Mouse (Mus musculus): ENCODE measurements around the gene Mettl24.
"Not testable (repeated sequence)": the region's sequence is repeated elsewhere in the genome, so short reads cannot be mapped to it uniquely, and the experiment has no call there.

Mettl24 gene

DNA sequence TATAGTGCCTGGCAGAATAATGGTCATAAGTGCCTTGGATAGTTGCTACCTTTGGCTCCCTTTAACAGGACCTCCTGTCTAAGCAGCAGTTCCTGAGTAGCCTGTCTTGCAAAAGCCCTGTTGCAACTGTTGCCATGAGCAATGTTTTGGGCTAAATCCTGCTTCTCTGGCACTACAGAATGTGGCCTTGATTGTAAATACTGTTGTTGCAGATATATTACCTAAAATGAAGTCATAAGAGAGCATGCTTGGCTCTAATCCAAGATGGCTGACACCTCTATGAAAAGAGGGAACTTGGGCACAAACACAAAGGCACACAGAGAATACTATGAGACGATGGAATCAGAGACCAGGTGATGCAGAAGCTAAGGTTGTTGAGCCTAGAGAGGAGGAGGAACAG lies 122.1 kb downstream of the Mettl24 start:
- DNase-seq (ENCODE audit: low spot score in 2 of 2): no peak

DNA sequence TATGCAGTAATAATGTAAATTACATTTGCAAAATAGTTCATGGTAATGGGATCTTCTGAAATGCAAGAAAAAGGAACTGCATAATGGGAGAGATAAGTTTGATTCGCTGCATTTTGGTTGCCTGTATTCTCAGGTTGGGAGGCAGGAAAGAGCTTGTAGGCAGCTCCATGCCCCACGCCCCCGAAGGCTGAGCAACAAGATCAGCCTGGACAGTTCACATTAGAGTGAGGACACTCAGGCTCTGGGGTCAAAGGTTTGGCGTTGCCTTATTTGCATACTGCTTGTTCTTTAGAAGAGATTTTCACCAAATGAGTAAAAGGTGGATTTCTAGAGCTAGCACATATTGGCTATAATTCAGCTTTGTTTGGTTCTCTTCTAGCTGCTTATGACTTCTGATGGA lies 123.1 kb downstream of the Mettl24 start:
- DNase-seq (ENCODE audit: low spot score in 2 of 2): no peak

- not testable (repeated sequence) for DNase-seq (ENCODE audit: low spot score in 2 of 2)
These were observed 126.4 kb downstream of the Mettl24 start for GRCm38 (mm10) chr10:40809411-40809910.

DNA sequence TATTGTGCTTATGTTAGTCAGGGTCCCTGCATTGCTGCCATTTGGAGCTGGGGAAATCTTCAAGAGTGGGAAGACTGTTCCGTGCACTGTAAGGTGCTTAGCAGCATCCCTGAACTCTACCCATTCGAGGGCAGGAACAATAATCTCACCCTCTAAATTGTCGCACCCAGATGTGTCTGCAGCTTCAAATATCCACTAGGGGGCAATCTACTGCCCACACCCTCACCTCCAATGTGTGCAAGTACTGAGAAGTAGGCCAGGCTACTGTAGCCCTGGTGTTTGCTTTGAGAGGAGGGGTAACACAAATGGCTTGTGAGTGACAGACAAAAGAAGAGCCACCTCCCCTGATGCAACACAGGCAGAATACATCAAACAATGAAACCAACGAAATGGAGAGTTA lies 130.5 kb downstream of the Mettl24 start:
- no peak for DNase-seq (ENCODE audit: low spot score in 2 of 2)

DNA sequence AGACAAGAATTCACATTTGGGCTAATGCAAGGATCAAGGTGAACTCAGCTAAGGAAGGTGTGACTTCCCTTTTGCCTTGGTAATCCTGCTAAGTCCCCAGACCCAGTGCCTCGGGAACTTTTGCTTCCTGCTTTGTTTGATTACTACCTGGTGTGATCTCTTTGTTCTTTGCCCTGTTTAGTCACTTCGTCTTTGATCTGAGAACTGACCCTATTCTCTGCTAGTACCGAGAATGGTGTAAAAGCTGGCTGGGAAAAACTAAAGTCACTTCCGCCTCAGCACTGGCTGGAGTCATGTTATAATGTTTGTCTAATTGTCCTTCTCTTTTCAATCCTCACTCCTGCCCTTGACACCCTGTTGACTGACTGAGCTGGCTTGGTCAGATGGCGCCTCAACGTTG lies 133.4 kb downstream of the Mettl24 start:
- DNase-seq (ENCODE audit: low spot score in 2 of 2): no peak

GRCm38 (mm10) chr10:40825952-40826351 lies 142.9 kb downstream of the Mettl24 start:
- DNase-seq (ENCODE audit: low spot score in 2 of 2): no peak

DNA sequence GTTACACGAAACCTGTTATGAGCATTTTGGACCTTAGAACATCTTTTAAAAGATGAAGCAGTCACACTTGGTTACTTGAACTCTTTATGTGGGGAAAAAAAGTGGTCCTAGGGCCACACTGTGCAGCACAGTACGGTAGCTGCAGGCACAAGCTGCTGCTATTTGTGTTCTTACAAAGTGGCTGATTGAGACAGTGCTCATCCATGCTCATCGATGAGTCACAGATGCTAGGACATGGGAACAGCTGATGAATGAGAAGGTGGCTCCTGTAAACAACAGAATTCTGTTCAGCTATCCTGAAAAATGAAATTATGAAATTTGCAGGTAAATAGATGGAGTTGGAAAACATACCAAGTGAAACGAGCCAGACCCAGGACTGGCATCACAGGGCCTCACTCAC lies 144.6 kb downstream of the Mettl24 start:
- peak in 1 of 2 experiments; percentile 25 for DNase-seq (ENCODE audit: low spot score in 2 of 2)

GRCm38 (mm10) chr10:40830312-40830711 lies 147.2 kb downstream of the Mettl24 start:
- DNase-seq (ENCODE audit: low spot score in 2 of 2): no peak

GRCm38 (mm10) chr10:40831267-40831666 lies 148.2 kb downstream of the Mettl24 start:
- DNase-seq (ENCODE audit: low spot score in 2 of 2): no peak

GRCm38 (mm10) chr10:40840086-40840485 lies 157.0 kb downstream of the Mettl24 start:
- peak in 1 of 2 experiments; percentile 42 for DNase-seq (ENCODE audit: low spot score in 2 of 2)

- no peak for DNase-seq (ENCODE audit: low spot score in 2 of 2)
These were observed 160.8 kb downstream of the Mettl24 start for GRCm38 (mm10) chr10:40843841-40844240.

GRCm38 (mm10) chr10:40844546-40844945 lies 161.5 kb downstream of the Mettl24 start:
- DNase-seq (ENCODE audit: low spot score in 2 of 2): no peak

GRCm38 (mm10) chr10:40845626-40846025 lies 162.5 kb downstream of the Mettl24 start:
- DNase-seq (ENCODE audit: low spot score in 2 of 2): no peak

- DNase-seq (ENCODE audit: low spot score in 2 of 2): no peak
These were observed 164.2 kb downstream of the Mettl24 start for GRCm38 (mm10) chr10:40847176-40847874.

- DNase-seq (ENCODE audit: low spot score in 2 of 2): no peak
These were observed 167.6 kb downstream of the Mettl24 start for GRCm38 (mm10) chr10:40850644-40851043.

- no peak for DNase-seq (ENCODE audit: low spot score in 2 of 2)
These were observed 168.1 kb downstream of the Mettl24 start for GRCm38 (mm10) chr10:40851138-40851537.

DNA sequence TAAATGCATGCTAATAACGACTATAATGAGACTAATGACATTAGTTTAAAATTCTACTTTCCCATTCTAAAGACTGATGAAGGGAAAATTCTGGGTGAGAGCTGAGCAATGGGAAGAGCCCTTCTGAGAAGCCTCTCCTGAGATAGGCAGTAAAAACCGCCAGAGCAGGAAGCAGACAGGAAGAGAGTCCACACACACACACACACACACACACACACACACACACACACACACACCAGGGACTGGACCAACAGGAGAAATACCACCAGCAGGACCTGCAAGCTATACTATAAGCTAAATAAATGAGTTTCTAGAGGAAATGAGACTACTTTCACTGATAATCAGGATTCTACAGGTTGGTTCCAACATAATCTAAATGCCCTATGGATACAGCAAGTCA lies 172.5 kb downstream of the Mettl24 start:
- DNase-seq (ENCODE audit: low spot score in 2 of 2): no peak

DNA sequence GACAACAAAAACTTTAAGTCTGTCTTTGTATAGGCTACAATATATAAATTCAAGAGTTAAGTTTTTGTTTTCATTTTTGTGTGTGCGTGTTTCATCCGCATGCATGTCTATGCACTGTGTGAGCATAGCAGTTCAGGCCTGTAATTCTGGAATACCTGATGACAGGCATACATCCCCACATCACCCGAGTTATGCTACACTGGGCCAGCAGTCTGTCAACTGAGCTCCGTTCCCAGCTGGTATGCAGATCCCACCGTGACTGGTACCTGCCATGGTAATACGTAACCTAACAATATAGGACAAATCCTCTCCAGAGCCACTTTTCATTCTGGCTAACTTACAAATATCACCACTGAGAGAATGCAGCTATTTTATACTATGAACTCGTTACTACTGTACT lies 173.6 kb downstream of the Mettl24 start:
- no peak for DNase-seq (ENCODE audit: low spot score in 2 of 2)

GRCm38 (mm10) chr10:40857599-40857998 lies 174.5 kb downstream of the Mettl24 start:
- DNase-seq (ENCODE audit: low spot score in 2 of 2): peak in 1 of 2 experiments; percentile 47
